Mouse (Mus musculus): ENCODE measurements at regions not wholly inside any gene's neighbourhood (a gene's known extent, or its start where the extent isn't known, plus 50 kb on each side); places are given as distances from the start of the nearest gene placed in this dataset.

- TF ChIP-seq CTCF (IDR thresholded peaks at IDR 0.05; ENCODE audit: borderline replicate concordance, insufficient read depth, low read length) = no peak
- TF ChIP-seq POLR2A (IDR thresholded peaks at IDR 0.05; ENCODE audit: low read depth, low read length) = no peak
Measured at GRCm38 (mm10) chr13:90341597-90342212, 252.3 kb upstream of the Xrcc4 start.

Data from embryonic fibroblast, embryonic 13.5 days (primary cell).